Mouse (Mus musculus): ENCODE data around the gene Zmym6. TPM values are rescaled to one million over a fixed set of nuclear protein-coding genes. Genes with fewer than 3 reads are reported as not detected.
A peak's percentile ranks its signal among the peaks of the same experiment; 100 is the strongest.

Gene Zmym6
- polyA plus RNA-seq, 1 experiment from 2014 or later = 20.9 TPM

DNA sequence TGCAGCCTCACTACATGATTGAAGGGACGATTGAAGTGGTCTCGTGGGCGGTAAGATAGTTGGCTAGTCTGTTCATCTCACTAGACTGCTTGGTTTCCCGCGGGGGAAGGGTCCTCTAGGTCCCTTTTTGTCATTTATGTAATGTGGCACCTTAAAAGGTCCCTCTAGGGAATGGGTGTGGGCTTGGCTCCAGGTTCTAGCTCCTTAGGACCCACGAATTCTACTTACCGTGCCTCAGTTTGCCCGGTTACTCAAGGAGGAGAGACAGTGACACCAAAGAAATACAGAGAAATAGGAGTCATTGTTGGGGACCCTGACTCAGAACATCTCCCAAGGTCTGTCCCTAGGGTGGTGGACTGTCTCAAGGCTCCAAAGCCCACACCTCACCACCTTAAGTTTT lies 90.5 kb downstream of the Zmym6 start:
- CTCF ChIA-PET = no interaction called here
- H3K27me3 ChIP-seq = peaks cover 25% of the 10 kb centered on the region
- DNase-seq (ENCODE audit: low read depth, low spot score) (no peak), ATAC-seq (no peak)
- TF ChIP-seq CTCF (IDR thresholded peaks at IDR 0.05) = no peak
- POLR2A ChIA-PET = no interaction called here
- in situ Hi-C loops (cut with MboI; ENCODE audit: low pct_unique_long_range_greater_than_20kb) = no loop called here

DNA sequence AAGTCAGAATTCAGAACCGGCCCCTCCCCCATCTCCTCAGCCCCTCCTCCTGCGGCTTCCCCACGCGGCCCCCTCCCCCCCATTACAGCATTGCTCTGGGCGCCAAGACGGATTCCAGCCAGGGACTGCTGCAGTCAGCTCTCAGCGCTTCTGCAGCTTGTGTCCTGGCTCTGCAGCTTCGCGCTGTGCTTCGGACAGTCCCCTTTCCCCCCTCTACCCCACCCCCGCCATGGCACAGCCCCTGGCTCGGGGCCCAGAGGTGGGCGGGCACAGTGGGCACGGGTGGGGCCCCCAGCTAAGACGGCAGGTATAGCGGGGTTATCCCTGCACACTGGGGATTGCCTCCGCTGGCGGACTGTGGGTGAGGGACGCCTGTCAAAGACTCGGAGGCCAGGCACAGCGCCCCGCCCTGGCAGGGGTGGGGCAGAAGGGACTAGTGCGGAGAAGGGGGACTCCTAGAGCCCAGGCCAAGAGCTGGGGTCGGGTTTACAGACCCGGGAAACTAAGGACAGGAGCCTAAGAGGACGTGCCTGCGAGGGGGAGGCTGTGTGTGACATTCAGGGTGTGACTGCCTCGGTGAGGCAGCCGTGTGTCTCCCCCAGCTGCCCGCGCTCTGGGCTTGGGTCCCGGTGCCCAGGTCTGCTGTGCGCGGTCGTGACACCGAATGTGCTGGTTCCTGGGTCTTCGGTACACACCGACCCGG lies 91.2 kb downstream of the Zmym6 start:
- ChIA-PET CTCF (no interaction called here), POLR2A (no interaction called here)
- H3K27me3 ChIP-seq = peaks cover 25% of the 10 kb centered on the region
- in situ Hi-C loops (cut with MboI; ENCODE audit: low pct_unique_long_range_greater_than_20kb) = no loop called here
- no peak for DNase-seq (ENCODE audit: low read depth, low spot score)
- no peak for TF ChIP-seq CTCF (IDR thresholded peaks at IDR 0.05)
- peak; percentile 25 for ATAC-seq

DNA sequence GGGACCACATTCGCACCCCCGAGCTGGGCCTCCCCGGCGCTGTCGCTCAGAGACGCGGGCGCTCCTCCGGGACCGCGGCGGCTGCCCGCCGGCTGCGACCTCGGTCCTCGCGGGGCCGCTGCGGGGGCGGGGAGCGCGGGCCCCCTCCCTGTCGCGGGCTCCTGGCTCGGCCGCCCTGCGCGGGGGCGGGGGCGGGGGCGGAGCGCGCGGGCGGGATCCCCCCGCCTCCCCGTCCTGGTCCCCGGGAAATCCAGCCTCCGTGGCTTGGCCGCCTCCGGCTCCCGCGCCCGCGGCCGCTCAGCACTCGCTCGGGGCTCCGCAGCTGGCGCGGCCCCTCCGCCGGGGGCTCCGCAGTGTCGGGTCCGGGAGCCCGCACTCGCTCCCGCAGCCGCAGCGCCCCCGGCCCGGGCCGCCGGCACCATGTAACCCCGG lies 91.7 kb downstream of the Zmym6 start, which contains the start of gene Dlgap3:
Dlgap3 (plus strand) TSS at position 291 of the 432 bp plus-strand sequence.
- TF ChIP-seq CTCF (IDR thresholded peaks at IDR 0.05) = no peak
- POLR2A ChIA-PET = no interaction called here
- DNase-seq (ENCODE audit: low read depth, low spot score) (no peak), ATAC-seq (peak; percentile 49)
- CTCF ChIA-PET = no interaction called here
- H3K27me3 ChIP-seq = peaks cover 25% of the 10 kb centered on the region
- in situ Hi-C loops (cut with MboI; ENCODE audit: low pct_unique_long_range_greater_than_20kb) = no loop called here

DNA sequence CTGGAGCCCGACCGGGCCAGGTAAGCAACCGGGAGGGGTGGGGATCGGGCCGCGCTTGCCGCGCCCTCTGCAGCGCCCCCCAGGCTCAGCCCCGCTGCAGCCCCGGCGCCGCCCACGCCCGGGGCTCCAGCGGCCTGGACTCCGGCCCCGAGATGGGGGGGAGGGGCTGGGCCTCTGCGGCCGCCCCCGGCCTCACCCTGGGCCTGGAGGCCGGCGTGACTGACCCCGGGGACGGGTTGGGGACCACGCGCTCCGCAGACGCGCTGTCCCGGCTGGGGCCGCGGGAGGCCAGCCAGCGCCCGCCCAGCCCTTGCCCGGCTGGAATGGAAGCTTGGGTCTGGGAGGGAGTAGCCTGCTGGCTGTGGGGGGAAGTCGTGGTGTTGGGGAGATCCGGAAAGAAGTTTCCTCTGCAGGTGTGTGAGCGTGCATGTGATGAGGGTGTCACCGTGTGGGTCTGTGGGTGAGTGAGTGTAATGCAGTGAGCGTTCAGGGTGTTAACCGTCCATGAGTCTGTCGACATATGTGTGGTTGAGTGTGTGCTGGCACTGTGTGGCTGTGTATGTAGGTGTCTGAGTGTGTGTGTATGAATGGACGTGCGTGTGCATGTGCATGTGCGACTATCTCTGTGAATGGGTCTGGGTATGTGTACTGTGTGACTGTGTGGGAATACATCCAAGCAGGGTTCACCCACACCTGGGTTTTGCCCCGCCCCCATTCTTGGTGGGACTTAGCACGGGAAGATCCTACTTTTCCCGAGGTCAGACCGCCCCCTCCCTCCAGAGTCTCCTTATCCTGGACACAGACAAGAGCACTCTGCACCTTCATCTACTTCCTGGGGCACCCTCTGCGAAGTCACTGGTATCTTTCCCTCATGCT lies 92.4 kb downstream of the Zmym6 start:
- H3K27me3 ChIP-seq = peaks cover 25% of the 10 kb centered on the region
- CTCF ChIA-PET = no interaction called here
- no peak for TF ChIP-seq CTCF (IDR thresholded peaks at IDR 0.05)
- ATAC-seq (peak; percentile 24), DNase-seq (ENCODE audit: low read depth, low spot score) (no peak)
- POLR2A ChIA-PET = no interaction called here
- in situ Hi-C loops (cut with MboI; ENCODE audit: low pct_unique_long_range_greater_than_20kb) = no loop called here

DNA sequence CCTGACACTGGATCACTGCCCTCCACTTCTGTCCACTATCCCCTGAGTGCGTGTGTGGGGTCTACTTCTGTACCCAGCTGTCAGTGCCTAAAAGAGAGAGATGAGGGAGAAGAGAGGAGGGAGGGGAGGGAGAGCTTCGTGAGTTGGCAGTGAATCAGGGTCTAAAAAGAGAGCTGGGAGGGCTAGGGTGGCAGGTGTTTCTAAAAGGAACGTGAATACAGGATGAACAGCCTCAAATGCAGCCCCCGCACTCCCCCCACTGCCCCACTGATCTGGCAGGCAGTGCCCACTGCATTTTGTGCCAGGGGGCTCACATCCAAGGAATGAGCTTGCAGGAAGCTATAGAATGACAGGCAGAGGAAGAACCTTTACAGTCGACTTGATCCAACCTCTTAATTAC lies 93.7 kb downstream of the Zmym6 start:
- POLR2A ChIA-PET = no interaction called here
- no peak for ATAC-seq
- no peak for TF ChIP-seq CTCF (IDR thresholded peaks at IDR 0.05)

DNA sequence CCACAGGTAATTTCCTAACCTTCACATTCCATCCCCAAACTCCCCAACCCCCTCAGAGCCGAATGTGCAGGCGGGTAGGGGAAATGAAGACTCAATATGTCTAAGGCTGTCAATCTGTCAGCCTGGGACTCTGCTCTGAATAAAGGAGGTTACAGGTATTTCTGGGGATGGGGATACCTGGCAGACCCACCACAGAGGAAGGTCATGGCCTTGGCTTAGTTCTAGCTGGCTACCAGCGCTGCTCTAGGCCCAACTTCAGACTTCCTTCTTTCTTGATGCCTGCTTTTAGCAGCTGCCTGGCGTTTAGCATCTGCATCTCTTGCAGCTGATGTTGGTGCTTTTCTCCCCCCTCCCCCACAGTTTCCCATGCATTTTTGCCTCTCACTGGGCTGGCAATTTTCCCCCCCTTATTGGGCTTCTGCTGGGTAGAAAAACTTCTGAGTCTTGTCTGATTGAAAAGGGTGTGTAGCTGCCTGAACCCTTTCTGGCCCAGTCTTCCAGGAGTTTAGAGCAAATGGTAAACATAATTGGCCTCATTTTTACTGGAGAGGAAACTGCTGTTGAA lies 94.2 kb downstream of the Zmym6 start:
- ChIA-PET CTCF (no interaction called here), POLR2A (interaction anchor here (0.9 kb wide), 1 partner anchor 47 kb away, joined by 6 read pairs; no protein-coding TSS in a partner anchor)
- TF ChIP-seq CTCF (IDR thresholded peaks at IDR 0.05) = no peak
- in situ Hi-C loops (cut with MboI; ENCODE audit: low pct_unique_long_range_greater_than_20kb) = no loop called here
- no peak for ATAC-seq
- H3K27me3 ChIP-seq = peaks cover 22% of the 10 kb centered on the region
- no peak for DNase-seq (ENCODE audit: low read depth, low spot score)

More for the DNA sequence above, 93.7 kb downstream of the Zmym6 start:
- H3K27me3 ChIP-seq = peaks cover 23% of the 10 kb centered on the region
- CTCF ChIA-PET = no interaction called here
- no peak for DNase-seq (ENCODE audit: low read depth, low spot score)
- in situ Hi-C loops (cut with MboI; ENCODE audit: low pct_unique_long_range_greater_than_20kb) = no loop called here

DNA sequence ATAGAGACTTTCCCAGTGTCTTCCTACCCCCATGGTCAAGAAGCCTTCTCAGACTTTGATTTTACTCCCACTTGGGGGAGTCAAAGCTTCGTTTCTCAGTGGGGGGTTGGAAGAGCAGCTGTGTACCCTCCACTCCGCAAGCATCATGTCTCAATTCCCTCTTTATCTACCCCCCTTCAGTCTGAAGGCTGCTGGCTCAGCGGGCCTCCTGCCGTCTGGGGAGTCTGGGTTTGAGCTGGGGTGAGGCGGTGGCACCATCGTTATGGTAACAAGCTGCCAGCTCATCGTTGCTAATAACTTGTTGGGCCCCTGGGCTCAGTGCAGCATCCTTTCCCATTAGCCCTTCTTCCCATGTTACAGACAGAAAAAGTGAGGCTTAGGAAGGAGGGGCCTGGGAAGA lies 94.9 kb downstream of the Zmym6 start:
- ChIA-PET CTCF (no interaction called here), POLR2A (interaction anchor here (0.8 to 0.9 kb wide), 2 partner anchors 48 to 200 kb away, joined by 3 to 6 read pairs; no protein-coding TSS in a partner anchor)
- DNase-seq (ENCODE audit: low read depth, low spot score) (no peak), ATAC-seq (no peak)
- in situ Hi-C loops (cut with MboI; ENCODE audit: low pct_unique_long_range_greater_than_20kb) = no loop called here
- H3K27me3 ChIP-seq = peaks cover 22% of the 10 kb centered on the region
- TF ChIP-seq CTCF (IDR thresholded peaks at IDR 0.05) = no peak

DNA sequence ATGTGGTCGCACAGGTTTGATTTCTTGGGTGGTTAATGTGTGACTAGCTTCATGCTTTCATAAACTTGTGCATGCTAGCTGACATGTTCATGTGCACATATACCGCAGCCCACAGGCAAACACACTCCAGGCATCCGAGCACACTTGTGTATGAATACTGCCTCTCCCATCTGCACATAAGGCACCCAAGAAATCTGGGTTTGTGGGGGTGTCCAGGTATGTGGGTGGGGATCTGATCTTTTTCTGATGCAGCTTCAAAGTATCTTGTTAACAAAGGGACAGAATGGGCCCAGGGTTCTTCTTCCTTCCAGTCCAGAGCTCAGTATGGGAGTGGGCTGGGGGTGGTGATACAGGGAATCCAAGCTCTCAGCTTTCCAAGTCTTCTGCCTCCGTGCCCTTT lies 95.4 kb downstream of the Zmym6 start:
- in situ Hi-C loops (cut with MboI; ENCODE audit: low pct_unique_long_range_greater_than_20kb) = no loop called here
- peaks cover 18% of the 10 kb centered on the region for H3K27me3 ChIP-seq
- no peak for TF ChIP-seq CTCF (IDR thresholded peaks at IDR 0.05)
- DNase-seq (ENCODE audit: low read depth, low spot score) = no peak
- ATAC-seq = no peak
- CTCF ChIA-PET = no interaction called here
- POLR2A ChIA-PET = interaction anchor here (0.8 kb wide), 1 partner anchor 199 kb away, joined by 3 read pairs; no protein-coding TSS in a partner anchor

DNA sequence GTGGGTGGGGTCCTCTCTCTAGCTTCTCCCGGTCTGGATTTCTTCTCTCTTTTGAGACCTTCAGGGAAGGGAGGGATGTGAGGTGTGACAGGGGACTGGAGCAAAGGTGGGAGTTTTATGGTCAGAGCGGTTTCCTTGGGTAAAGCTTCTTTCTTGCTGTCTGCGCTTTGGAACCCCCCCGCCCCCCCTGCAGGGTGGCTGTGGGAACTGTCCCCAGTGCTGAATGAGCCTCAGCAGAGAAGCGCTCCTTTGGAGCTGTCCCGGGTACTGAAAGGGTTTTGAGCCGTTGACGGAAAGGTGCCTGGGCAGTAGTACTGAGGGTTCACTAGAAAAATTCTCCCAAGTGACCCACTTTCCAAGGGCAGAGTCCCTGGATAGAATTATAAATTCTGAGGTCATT lies 96.3 kb downstream of the Zmym6 start:
- DNase-seq (ENCODE audit: low read depth, low spot score) (peak; percentile 6), ATAC-seq (no peak)
- H3K27me3 ChIP-seq = peaks cover 12% of the 10 kb centered on the region
- in situ Hi-C loops (cut with MboI; ENCODE audit: low pct_unique_long_range_greater_than_20kb) = no loop called here
- no peak for TF ChIP-seq CTCF (IDR thresholded peaks at IDR 0.05)
- POLR2A ChIA-PET = no interaction called here
- CTCF ChIA-PET = no interaction called here

Other genes with a start within 250 kb of the Zmym6 start
- gene Zmym4, start 109.2 kb upstream of the Zmym6 start, polyA plus RNA-seq (2021) = 22.2 TPM
- 312 TPM for gene Sfpq, start 56.1 kb upstream of the Zmym6 start, polyA plus RNA-seq (2021)
- 5.7 TPM for gene Zmym1, start 16.2 kb upstream of the Zmym6 start, polyA plus RNA-seq (2021)
- 40.9 TPM for gene Tmem35b, start 46.3 kb downstream of the Zmym6 start, polyA plus RNA-seq (2021)
- gene Dlgap3, start 91.8 kb downstream of the Zmym6 start, polyA plus RNA-seq (2021) = 0.85 TPM
- gene Smim12, start 166.4 kb downstream of the Zmym6 start, polyA plus RNA-seq (2021) = 48.3 TPM
- gene Gja4, start 236.7 kb downstream of the Zmym6 start, polyA plus RNA-seq (2021) = 0.12 TPM